Mouse (Mus musculus): ENCODE measurements at regions not wholly inside any gene's neighbourhood (a gene's known extent, or its start where the extent isn't known, plus 50 kb on each side); places are given as distances from the start of the nearest gene placed in this dataset.

GRCm38 (mm10) chr4:56483708-56484107 is 256.2 kb upstream of the Gm26657 start:
- DNase-seq (ENCODE audit: low read depth, low spot score): no peak

- DNase-seq (ENCODE audit: low read depth, low spot score): no peak
Observed at GRCm38 (mm10) chr4:56456788-56457187, 283.1 kb upstream of the Gm26657 start.

- DNase-seq (ENCODE audit: low read depth, low spot score): no peak
Observed at GRCm38 (mm10) chr4:56421575-56421974, 318.3 kb upstream of the Gm26657 start.

GRCm38 (mm10) chr4:56419122-56419913 is 320.6 kb upstream of the Gm26657 start:
- DNase-seq (ENCODE audit: low read depth, low spot score): no peak

- no peak for DNase-seq (ENCODE audit: low read depth, low spot score)
Observed at GRCm38 (mm10) chr4:56411024-56411636, 328.7 kb upstream of the Gm26657 start.

GRCm38 (mm10) chr4:56393793-56394192 is 346.1 kb upstream of the Gm26657 start:
- no peak for DNase-seq (ENCODE audit: low read depth, low spot score)

GRCm38 (mm10) chr4:56387051-56387450 is 352.8 kb upstream of the Gm26657 start:
- no peak for DNase-seq (ENCODE audit: low read depth, low spot score)

GRCm38 (mm10) chr4:56375745-56376144 is 364.1 kb upstream of the Gm26657 start:
- DNase-seq (ENCODE audit: low read depth, low spot score): no peak

GRCm38 (mm10) chr4:56374466-56374865 is 365.4 kb upstream of the Gm26657 start:
- no peak for DNase-seq (ENCODE audit: low read depth, low spot score)

- DNase-seq (ENCODE audit: low read depth, low spot score): no peak
Observed at GRCm38 (mm10) chr4:56373746-56374145, 366.1 kb upstream of the Gm26657 start.

GRCm38 (mm10) chr4:56373167-56373566 is 366.7 kb upstream of the Gm26657 start:
- DNase-seq (ENCODE audit: low read depth, low spot score): no peak

- DNase-seq (ENCODE audit: low read depth, low spot score): no peak
Observed at GRCm38 (mm10) chr4:56372711-56373110, 367.2 kb upstream of the Gm26657 start.

- no peak for DNase-seq (ENCODE audit: low read depth, low spot score)
Observed at GRCm38 (mm10) chr4:56364594-56364993, 375.3 kb upstream of the Gm26657 start.

GRCm38 (mm10) chr4:56362121-56362520 is 377.7 kb upstream of the Gm26657 start:
- no peak for DNase-seq (ENCODE audit: low read depth, low spot score)

- no peak for DNase-seq (ENCODE audit: low read depth, low spot score)
Observed at GRCm38 (mm10) chr4:56349216-56349615, 390.7 kb upstream of the Gm26657 start.

- no peak for DNase-seq (ENCODE audit: low read depth, low spot score)
Observed at GRCm38 (mm10) chr4:56325156-56325555, 414.7 kb upstream of the Gm26657 start.

GRCm38 (mm10) chr4:56319134-56319533 is 420.7 kb upstream of the Gm26657 start:
- no peak for DNase-seq (ENCODE audit: low read depth, low spot score)

GRCm38 (mm10) chr4:56305664-56306330 is 434.1 kb upstream of the Gm26657 start:
- no peak for DNase-seq (ENCODE audit: low read depth, low spot score)

GRCm38 (mm10) chr4:56304275-56304674 is 435.6 kb upstream of the Gm26657 start:
- DNase-seq (ENCODE audit: low read depth, low spot score): no peak

- no peak for DNase-seq (ENCODE audit: low read depth, low spot score)
Observed at GRCm38 (mm10) chr4:56287980-56288379, 451.9 kb upstream of the Gm26657 start.

GRCm38 (mm10) chr4:56284490-56284889 is 455.4 kb upstream of the Gm26657 start:
- DNase-seq (ENCODE audit: low read depth, low spot score): no peak

GRCm38 (mm10) chr4:56275836-56276235 is 464.0 kb upstream of the Gm26657 start:
- DNase-seq (ENCODE audit: low read depth, low spot score): no peak

GRCm38 (mm10) chr4:56271390-56271789 is 468.5 kb upstream of the Gm26657 start:
- no peak for DNase-seq (ENCODE audit: low read depth, low spot score)
